Mouse (Mus musculus): ENCODE results near the gene Baz1a.
A peak's percentile ranks its signal among the peaks of the same experiment; 100 is the strongest.
"Not testable (repeated sequence)": the region's sequence is repeated elsewhere in the genome, so short reads cannot be mapped to it uniquely, and the experiment has no call there.

Baz1a gene

DNA sequence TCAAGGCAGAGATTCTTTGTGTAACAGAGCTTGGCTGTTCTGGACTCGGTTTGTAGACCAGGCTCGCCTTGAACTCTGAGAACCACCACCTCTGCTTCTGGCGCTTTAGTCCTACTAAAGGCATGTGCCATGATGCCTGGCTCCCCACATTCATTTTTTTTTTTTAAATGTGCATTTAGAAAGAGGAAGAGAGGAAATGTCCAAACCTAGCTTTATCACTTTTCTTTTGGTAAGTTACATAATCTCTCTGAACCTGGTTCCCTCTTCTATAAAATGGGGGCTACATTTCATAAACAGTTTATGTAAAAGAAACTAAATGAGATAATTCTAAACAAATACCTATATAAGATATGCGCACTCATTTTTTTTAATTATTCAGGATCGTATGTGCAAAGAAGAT is 33.2 kb downstream of the Baz1a start:
- no peak for DNase-seq (ENCODE audit: low spot score)

GRCm38 (mm10) chr12:54980532-54980931 is 33.6 kb downstream of the Baz1a start:
- no peak for DNase-seq (ENCODE audit: low spot score)

DNA sequence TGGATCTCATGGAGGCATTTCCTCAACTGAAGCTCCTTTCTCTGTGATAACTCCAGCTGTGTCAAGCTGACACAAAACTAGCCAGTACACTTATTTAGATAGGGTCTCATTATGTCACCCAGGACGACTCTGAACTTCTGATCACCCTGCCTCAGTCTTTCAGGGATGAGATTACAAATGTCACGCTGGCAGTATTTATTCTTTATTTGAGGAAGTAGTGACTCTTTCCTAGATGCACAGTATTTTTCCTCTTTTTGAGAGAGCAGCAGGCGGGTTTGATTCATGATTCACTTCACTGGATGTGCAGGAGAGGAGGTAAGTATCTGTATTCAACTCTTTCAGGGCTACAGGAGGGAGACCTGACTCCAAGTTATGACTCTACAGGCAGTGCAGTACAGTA is 45.1 kb downstream of the Baz1a start:
- no peak for DNase-seq (ENCODE audit: low spot score)

- no peak for DNase-seq (ENCODE audit: low spot score)
Measured at GRCm38 (mm10) chr12:54965532-54966160, 48.5 kb downstream of the Baz1a start.

- DNase-seq (ENCODE audit: low spot score), result peak; percentile 90
Measured at GRCm38 (mm10) chr12:54959569-54959968, 54.6 kb downstream of the Baz1a start.

- DNase-seq (ENCODE audit: low spot score), result no peak
Measured at GRCm38 (mm10) chr12:54956974-54957373, 57.2 kb downstream of the Baz1a start.

- DNase-seq (ENCODE audit: low spot score), result no peak
Measured at GRCm38 (mm10) chr12:54956457-54956856, 57.7 kb downstream of the Baz1a start.

DNA sequence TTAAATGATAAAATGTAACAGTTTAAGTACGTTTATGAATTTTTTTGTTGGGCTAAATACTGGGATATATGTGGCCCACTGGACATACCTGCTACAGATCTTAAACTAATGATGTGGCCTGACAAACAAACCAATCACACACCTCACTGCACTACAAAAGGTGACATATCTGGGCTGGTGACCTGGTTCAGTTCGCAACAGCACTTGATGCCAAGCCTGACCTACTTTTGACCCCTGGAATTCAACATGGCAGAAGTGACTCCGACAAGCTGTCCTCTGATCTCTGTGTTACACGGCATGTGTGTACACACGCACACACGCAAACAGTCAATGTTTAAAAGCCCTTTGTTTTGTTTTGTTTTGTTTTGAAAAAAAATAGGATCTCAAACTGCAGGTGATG is 68.0 kb downstream of the Baz1a start:
- no peak for DNase-seq (ENCODE audit: low spot score)

DNA sequence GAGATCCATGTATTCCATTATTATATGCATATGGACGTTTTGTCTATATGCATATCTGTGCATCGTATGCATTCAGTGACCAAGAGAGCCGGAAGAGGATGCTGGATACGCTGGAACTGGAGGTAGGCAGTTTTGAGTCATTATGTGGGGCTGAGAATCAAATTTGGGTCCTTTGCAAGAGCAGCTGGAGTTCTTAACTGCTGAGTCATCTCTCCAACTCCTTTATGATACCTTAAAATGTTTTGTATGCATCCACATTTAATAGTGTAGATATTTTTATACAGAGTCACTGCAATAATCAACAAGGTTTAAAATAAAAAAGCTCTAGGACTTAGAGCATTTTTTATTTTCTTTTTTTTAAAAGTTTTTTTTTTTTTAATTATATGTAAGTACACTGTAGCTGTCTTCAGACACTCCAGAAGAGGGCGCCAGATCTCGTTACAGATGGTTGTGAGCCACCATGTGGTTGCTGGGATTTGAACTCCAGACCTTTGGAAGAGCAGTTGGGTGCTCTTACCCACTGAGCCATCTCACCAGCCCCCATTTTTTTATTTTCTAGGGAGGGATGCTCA is 71.5 kb downstream of the Baz1a start:
- DNase-seq (ENCODE audit: low spot score), result not testable (repeated sequence)

- DNase-seq (ENCODE audit: low spot score), result not testable (repeated sequence)
Measured at GRCm38 (mm10) chr12:54937581-54938343, 76.4 kb downstream of the Baz1a start.

- DNase-seq (ENCODE audit: low spot score), result no peak
Measured at GRCm38 (mm10) chr12:54910387-54910786, 103.8 kb downstream of the Baz1a start.

GRCm38 (mm10) chr12:54892559-54892958 is 121.6 kb downstream of the Baz1a start:
- DNase-seq (ENCODE audit: low spot score), result not testable (repeated sequence)

GRCm38 (mm10) chr12:54890426-54890825 is 123.7 kb downstream of the Baz1a start:
- DNase-seq (ENCODE audit: low spot score), result no peak

DNA sequence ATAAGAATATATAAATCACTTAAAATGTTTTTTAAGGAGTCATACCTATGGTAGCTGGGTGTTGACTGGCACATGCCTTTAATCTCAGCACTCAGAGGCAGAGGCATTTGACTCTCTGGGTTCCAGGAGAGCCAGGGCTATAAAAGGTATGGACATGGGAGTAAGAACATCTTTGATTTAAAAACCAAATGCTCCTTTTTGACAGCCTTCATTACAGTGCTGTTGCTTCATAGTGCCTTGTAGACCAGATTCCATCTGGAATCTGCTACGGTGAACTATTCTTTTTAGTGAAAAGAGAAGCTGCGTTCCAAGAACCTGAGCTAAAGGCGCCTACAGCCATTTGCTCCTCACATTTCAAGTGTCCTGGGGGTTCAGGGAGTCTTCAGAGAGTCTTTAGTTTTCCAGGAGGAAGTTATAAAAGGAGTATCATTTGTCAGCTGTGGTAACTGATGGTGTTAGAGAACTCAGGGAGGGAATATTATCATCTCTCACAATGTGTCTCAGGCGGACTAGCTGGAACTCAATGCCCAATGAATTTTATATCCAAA is 126.5 kb downstream of the Baz1a start:
- no peak for DNase-seq (ENCODE audit: low spot score)

DNA sequence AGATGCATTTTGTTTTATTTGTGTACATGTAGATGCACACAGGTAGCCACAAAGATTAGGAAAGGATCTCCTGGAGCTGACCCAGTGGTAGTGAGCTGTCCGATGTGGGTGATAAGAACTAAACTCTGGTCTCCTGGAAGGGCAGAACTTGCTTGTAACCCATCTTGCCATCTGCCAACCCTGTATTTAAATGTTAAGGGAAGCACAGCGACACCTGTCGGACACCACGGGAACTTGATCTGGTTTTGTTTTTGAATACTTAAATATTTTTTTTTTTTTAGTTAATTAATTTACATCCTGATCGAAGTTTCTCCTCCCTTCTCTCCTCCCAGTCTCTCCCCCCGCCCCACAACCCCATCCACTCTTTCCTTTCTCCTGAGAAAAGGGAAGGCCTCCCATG is 134.5 kb downstream of the Baz1a start:
- DNase-seq (ENCODE audit: low spot score), result peak; percentile 70

DNA sequence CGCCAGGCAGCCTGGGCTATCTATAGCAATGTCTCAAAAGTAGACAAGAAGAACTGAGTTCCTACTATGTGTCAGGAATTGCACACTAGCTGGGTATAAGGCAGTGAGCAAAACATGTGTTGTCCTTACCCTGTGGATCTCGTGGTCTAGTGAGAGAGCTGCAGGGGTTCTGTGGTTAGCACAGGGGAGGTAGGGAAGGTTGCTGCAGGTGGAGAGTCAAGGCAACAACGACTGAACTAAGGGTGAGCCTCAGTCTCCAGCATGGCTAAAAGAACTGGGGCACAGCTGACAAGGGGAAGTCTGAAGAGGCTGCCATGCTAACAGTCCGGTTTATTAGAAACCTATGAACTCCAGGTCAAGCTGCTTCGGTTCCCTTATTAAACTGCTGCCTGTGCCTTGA is 134.9 kb downstream of the Baz1a start:
- DNase-seq (ENCODE audit: low spot score), result no peak

- DNase-seq (ENCODE audit: low spot score), result no peak
Measured at GRCm38 (mm10) chr12:54877875-54878274, 136.3 kb downstream of the Baz1a start.

GRCm38 (mm10) chr12:54876879-54877278 is 137.3 kb downstream of the Baz1a start:
- no peak for DNase-seq (ENCODE audit: low spot score)

GRCm38 (mm10) chr12:54874711-54875110 is 139.4 kb downstream of the Baz1a start:
- peak; percentile 12 for DNase-seq (ENCODE audit: low spot score)

DNA sequence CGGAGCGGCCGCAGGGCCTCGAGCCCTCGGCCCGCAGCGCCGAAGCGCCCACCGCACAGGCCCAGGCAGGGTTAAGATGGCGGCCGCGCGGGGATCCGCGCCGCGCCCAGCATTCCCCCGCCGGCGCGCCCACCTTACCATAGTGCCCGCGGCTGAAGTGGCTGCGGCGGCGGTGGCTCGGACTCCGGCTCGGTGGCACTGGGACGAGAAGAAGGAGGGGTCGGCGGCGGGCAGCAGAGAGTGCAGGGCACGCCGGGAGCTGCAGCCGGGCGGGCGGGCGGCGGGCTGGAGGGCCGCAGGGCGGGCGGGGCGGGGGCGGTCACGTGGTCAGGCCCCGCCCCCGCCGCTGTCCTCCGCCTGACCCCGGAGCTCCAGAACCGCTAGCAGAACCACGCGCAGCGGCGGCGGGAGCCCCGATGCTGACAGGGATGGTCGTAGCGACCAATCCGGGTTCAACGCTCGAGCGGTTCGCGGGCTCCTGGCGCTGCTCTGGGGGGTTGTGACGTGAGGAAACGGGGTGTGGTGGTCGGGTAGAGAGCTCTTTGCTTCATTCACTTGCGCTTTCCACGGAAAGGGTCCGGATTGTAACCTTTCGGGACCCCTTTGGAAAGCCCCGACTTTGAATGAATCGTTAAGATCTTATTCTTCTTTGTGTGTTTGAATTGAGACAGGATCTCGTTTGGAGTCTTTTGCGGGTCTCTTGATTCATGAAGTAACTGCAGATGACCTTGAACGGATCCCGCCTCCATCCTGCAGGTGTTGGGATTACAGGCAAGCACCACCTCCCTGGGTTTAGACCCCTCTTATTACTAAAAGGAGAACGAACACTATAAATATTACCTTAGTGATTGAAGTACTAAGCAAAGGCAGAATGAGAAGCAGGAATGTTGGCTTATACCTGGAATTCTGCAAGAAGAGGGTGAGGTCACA is 151.3 kb downstream of the Baz1a start, which contains the start of gene Cfl2:
Gene Cfl2, minus strand, starts transcription at position 272 of the 930 bp plus-strand sequence.
- DNase-seq (ENCODE audit: low spot score), result peak; percentile 54

- DNase-seq (ENCODE audit: low spot score), result peak; percentile 69
Measured at GRCm38 (mm10) chr12:54861991-54862605, 152.1 kb downstream of the Baz1a start.
